Mouse (Mus musculus) ES-E14 (cell line): ENCODE data around the gene Olfr1276. TPM values are rescaled to one million over a fixed set of nuclear protein-coding genes. Genes with fewer than 3 reads are reported as not detected.

ENCODE experiments used
- DNase-seq: peaks from one replicate; pipeline ENCODE4 v3.0.0-alpha.2; 2013; ENCODE audit warnings: low read depth, low spot score
- H3K27ac ChIP-seq: 2 replicates; pipeline ENCODE4 v1.5.1; 2012; ENCODE audit warnings: low read depth, mild to moderate bottlenecking, low read length, moderate library complexity, mixed read lengths; ENCODE audit not compliant: poor library complexity, insufficient read depth, severe bottlenecking
- H3K36me3 ChIP-seq: 2 replicates; pipeline ENCODE4 v1.6.1; 2012; ENCODE audit warnings: mild to moderate bottlenecking, low read length, moderate library complexity, mixed read lengths; ENCODE audit not compliant: control insufficient read depth, poor library complexity, insufficient read depth, severe bottlenecking
- H3K4me1 ChIP-seq, 2 experiments: fragments of 150-350 bp in 1 of 2; sonication (generic) in 1 of 2; 2 replicates each; pipeline ENCODE4 v1.6.1; 2012; ENCODE audit warnings: low read length in 2 of 2, mild to moderate bottlenecking in 1 of 2, mixed read lengths in 1 of 2; ENCODE audit not compliant: control insufficient read depth in 2 of 2, insufficient read depth in 2 of 2, poor library complexity in 1 of 2
- H3K4me3 ChIP-seq, 2 experiments: fragments of 150-350 bp in 1 of 2; sonication (generic) in 1 of 2; 2 replicates each; pipeline ENCODE4 v1.5.1; 2012; ENCODE audit warnings: low read length in 2 of 2, low read depth in 1 of 2, mild to moderate bottlenecking in 1 of 2, mixed read lengths in 1 of 2; ENCODE audit not compliant: insufficient read depth in 1 of 2, poor library complexity in 1 of 2, severe bottlenecking in 1 of 2
- H3K9ac ChIP-seq: 2 replicates; pipeline ENCODE4 v1.6.1; 2012; ENCODE audit warnings: low read depth, mild to moderate bottlenecking, low read length, mixed read lengths; ENCODE audit not compliant: poor library complexity, insufficient read depth, severe bottlenecking
- H3K9me3 ChIP-seq: fragments of 150-350 bp; sonication (generic); 2 replicates; pipeline ENCODE4 v1.6.1; 2012; ENCODE audit warnings: low read depth, mild to moderate bottlenecking, low read length; ENCODE audit not compliant: control insufficient read depth, insufficient read depth
- CHD2 ChIP-seq: IDR thresholded peaks from 2 replicates; pipeline ENCODE4 v1.6.1; 2014; ENCODE audit warnings: mild to moderate bottlenecking, low read depth, low read length, inconsistent platforms
- HCFC1 ChIP-seq: IDR thresholded peaks from 2 replicates; pipeline ENCODE4 v1.6.1; 2012; ENCODE audit warnings: low read length, inconsistent platforms, borderline replicate concordance; ENCODE audit not compliant: insufficient read depth
- MAFK ChIP-seq: IDR thresholded peaks from 2 replicates; pipeline ENCODE4 v1.6.1; 2014; ENCODE audit warnings: mild to moderate bottlenecking, low read depth, low read length, inconsistent platforms; ENCODE audit not compliant: insufficient read depth
- ZC3H11A ChIP-seq: IDR thresholded peaks from 2 replicates; pipeline ENCODE4 v1.6.1; 2012; ENCODE audit warnings: low read depth, mild to moderate bottlenecking, inconsistent platforms, low read length, borderline replicate concordance
- ZNF384 ChIP-seq: IDR thresholded peaks from 2 replicates; pipeline ENCODE4 v1.6.1; 2012; ENCODE audit warnings: low read depth, low read length, inconsistent platforms
- in situ Hi-C, 2 experiments: fragments of 600-800 bp; cut with MboI; formaldehyde crosslinking; loops; one replicate each; pipeline ENCODE4 v1.15.1; 2025; ENCODE audit warnings: low sequenced_read_pairs in 2 of 2, inconsistent platforms in 1 of 2; ENCODE audit not compliant: unreplicated experiment in 2 of 2
- total RNA-seq: library from RNA; depleted of rRNA; stranded (reverse); fragments of 300-350 nt; gene quantifications from 2 replicates; pipeline ENCODE4 v1.2.3, GENCODE M21; 2012; rRNA removed

Gene Olfr1276
- total RNA-seq, 1 experiment = not detected

DNA sequence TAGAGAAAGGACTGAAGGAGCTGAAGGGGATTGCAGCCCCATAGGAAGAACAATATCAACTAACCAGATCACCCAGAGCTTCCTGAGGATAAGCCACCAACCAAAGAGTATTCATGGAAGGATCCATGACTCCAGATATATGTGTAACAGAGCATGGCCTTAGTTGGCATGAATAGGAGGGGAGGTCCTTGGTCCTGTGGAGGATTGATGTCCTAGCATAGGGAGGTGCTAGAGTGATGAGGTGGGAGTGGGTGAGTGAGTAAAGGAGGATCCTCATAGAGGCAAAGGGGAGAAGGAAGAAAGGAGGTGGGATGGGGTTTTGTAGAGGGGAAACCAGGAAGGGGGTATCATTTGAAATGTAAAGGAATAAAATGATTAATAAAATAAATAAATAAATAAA, 44.2 kb downstream of the Olfr1276 start:
- TF ChIP-seq HCFC1 (no peak), MAFK (no peak), ZNF384 (no peak), ZC3H11A (no peak), CHD2 (no peak)
- Histone ChIP-seq H3K9ac (no peak overlapping the region), H3K4me3 (no peak overlapping the region), H3K9me3 (no peaks in the 10 kb centered on the region), H3K27ac (no peak overlapping the region), H3K36me3 (no peaks in the 10 kb centered on the region), H3K4me1 (no peaks in the 10 kb centered on the region)
- in situ Hi-C loops = no loop called here
- no peak for DNase-seq

DNA sequence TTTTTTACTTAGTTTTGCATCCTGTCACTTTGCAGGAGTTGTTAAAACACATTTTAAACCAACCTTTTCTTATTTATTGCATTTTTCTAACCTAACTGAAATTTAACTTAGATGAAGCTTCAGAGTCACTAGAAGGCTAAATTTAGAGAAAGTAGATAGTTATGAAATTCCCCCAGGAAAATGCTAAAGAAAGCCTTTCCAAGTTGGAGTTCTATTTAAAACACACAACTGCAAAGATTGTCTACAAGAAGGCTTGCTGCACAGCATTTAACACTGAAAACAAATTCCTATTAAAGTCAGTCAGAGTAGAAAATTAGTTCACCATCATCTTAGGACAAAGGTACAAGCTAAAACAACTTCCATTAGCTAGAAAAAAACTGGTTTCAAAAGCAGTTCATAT, 46.1 kb downstream of the Olfr1276 start, which contains the start of gene Olfr1279:
TSS of gene Olfr1279 (plus strand) at position 262 of the 400 bp plus-strand sequence.
- Histone ChIP-seq H3K9ac (no peak within 1 kb of the TSS), H3K27ac (no peak within 1 kb of the TSS), H3K4me3 (no peak within 1 kb of the TSS), H3K9me3 (no peaks in the 10 kb centered on the region), H3K4me1 (no peaks in the 10 kb centered on the region), H3K36me3 (no peaks in the 10 kb centered on the region)
- TF ChIP-seq HCFC1 (no peak), ZC3H11A (no peak), CHD2 (no peak), ZNF384 (no peak), MAFK (no peak)
- in situ Hi-C loops = no loop called here
- no peak for DNase-seq

Other genes starting within 250 kb of the Olfr1276 start
- not detected in 2 replicates for gene Gm13941, start 148.5 kb upstream of the Olfr1276 start, total RNA-seq
- gene Gm15130, start 101.6 kb upstream of the Olfr1276 start, total RNA-seq = not detected in 2 replicates
- gene 4930430A15Rik, start 24.9 kb upstream of the Olfr1276 start, total RNA-seq = not detected in 2 replicates
- not detected in 2 replicates for gene Olfr1275, start 19.2 kb upstream of the Olfr1276 start, total RNA-seq
- gene Olfr1277, start 19.6 kb downstream of the Olfr1276 start, total RNA-seq = 0.09 and 0.32 TPM in 2 replicates
- not detected in 2 replicates for gene Olfr1278, start 35.6 kb downstream of the Olfr1276 start, total RNA-seq
- not detected in 2 replicates for gene Olfr1279, start 46.1 kb downstream of the Olfr1276 start, total RNA-seq
- gene Olfr1280, start 59.5 kb downstream of the Olfr1276 start, total RNA-seq = not detected in 2 replicates
- gene Olfr1281, start 72.0 kb downstream of the Olfr1276 start, total RNA-seq = not detected in 2 replicates
- not detected in 2 replicates for gene Olfr1282, start 81.6 kb downstream of the Olfr1276 start, total RNA-seq
- not detected in 2 replicates for gene Olfr1283, start 112.3 kb downstream of the Olfr1276 start, total RNA-seq
- not detected in 2 replicates for gene Olfr1284, start 121.0 kb downstream of the Olfr1276 start, total RNA-seq
- gene Olfr1286, start 168.6 kb downstream of the Olfr1276 start, total RNA-seq = not detected in 2 replicates
- not detected in 2 replicates for gene Olfr1287, start 194.6 kb downstream of the Olfr1276 start, total RNA-seq
- not detected in 2 replicates for gene Olfr1288, start 219.6 kb downstream of the Olfr1276 start, total RNA-seq
- gene Olfr1289, start 226.3 kb downstream of the Olfr1276 start, total RNA-seq = not detected in 2 replicates
- 0.13 TPM in 1 of 2 replicates, not detected in the other for gene Olfr1290, start 239.3 kb downstream of the Olfr1276 start, total RNA-seq
- not detected in 2 replicates for gene Olfr1291-ps1, start 242.7 kb downstream of the Olfr1276 start, total RNA-seq